Mouse (Mus musculus) liver, adult 2 months (tissue): Measurements from ENCODE around the gene Igsf6. TPM values are rescaled to one million over a fixed set of nuclear protein-coding genes. Genes with fewer than 3 reads are reported as not detected.
A peak's percentile ranks its signal among the peaks of the same experiment; 100 is the strongest.

Experiments
- DNase-seq: peaks from one replicate; pipeline ENCODE4 v3.0.0-alpha.2; 2011; ENCODE audit warnings: low read depth, low spot score; ENCODE audit errors: extremely low read depth
- H3K27ac ChIP-seq: fragments of 200-500 bp; replicated peaks from 2 replicates; pipeline ENCODE4 v1.5.1; 2012; ENCODE audit warnings: low read depth, mild to moderate bottlenecking, control low read depth, inconsistent platforms, low read length; ENCODE audit not compliant: insufficient read depth
- H3K27me3 ChIP-seq: fragments of 200-500 bp; 2 replicates; pipeline ENCODE4 v1.6.1; 2012; ENCODE audit warnings: mild to moderate bottlenecking, moderate library complexity, low read length, inconsistent platforms; ENCODE audit not compliant: control insufficient read depth, insufficient read depth
- H3K36me3 ChIP-seq: fragments of 200-500 bp; 2 replicates; pipeline ENCODE4 v1.6.1; 2012; ENCODE audit warnings: low read length, inconsistent platforms; ENCODE audit not compliant: control insufficient read depth, insufficient read depth
- H3K4me1 ChIP-seq: fragments of 200-500 bp; 2 replicates; pipeline ENCODE4 v1.6.1; 2011; ENCODE audit warnings: low read length; ENCODE audit not compliant: control insufficient read depth, insufficient read depth
- H3K4me3 ChIP-seq: fragments of 200-500 bp; 2 replicates; pipeline ENCODE4 v1.5.1; 2011; ENCODE audit warnings: low read depth, mild to moderate bottlenecking, control low read depth, low read length, moderate library complexity; ENCODE audit not compliant: insufficient read depth
- H3K79me2 ChIP-seq: fragments of 200-500 bp; 2 replicates; pipeline ENCODE4 v1.6.1; 2012; ENCODE audit warnings: inconsistent platforms, mild to moderate bottlenecking, low read length, moderate library complexity; ENCODE audit not compliant: control insufficient read depth, insufficient read depth
- H3K9ac ChIP-seq: fragments of 200-500 bp; 2 replicates; pipeline ENCODE4 v1.6.1; 2012; ENCODE audit warnings: low read depth, mild to moderate bottlenecking, control low read depth, inconsistent platforms, low read length
- CTCF ChIP-seq: fragments of 200-500 bp; IDR thresholded peaks from 2 replicates; pipeline ENCODE4 v1.5.1; 2011; ENCODE audit warnings: low read depth, low read length, control low read depth
- POLR2A ChIP-seq: fragments of 200-500 bp; IDR thresholded peaks from 2 replicates; pipeline ENCODE4 v1.6.1; 2011; ENCODE audit warnings: low read length, control low read depth; ENCODE audit not compliant: insufficient read depth; ENCODE audit errors: extremely low read depth
- WGBS: fragments of 180-500 bp; shearing (Covaris S2); methylation state at CpG from one replicate; pipeline ENCODE4 v1.1.7; 2018; 5-methylcytosine and 5-hydroxymethylcytosine counted together
- polyA plus RNA-seq: library from polyadenylated mRNA; depleted of rRNA; stranded (reverse); fragments of >200 nt; gene quantifications from 2 replicates; pipeline ENCODE4 v1.2.3, GENCODE M21; 2012; rRNA removed
- total RNA-seq: library from RNA; depleted of rRNA; stranded (reverse); fragments of >200 nt; gene quantifications from 2 replicates; pipeline ENCODE4 v1.2.3, GENCODE M21; 2014; rRNA removed

The Igsf6 gene
- total and polyA plus RNA-seq, 2 experiments: 0.82 to 3.2 TPM

DNA sequence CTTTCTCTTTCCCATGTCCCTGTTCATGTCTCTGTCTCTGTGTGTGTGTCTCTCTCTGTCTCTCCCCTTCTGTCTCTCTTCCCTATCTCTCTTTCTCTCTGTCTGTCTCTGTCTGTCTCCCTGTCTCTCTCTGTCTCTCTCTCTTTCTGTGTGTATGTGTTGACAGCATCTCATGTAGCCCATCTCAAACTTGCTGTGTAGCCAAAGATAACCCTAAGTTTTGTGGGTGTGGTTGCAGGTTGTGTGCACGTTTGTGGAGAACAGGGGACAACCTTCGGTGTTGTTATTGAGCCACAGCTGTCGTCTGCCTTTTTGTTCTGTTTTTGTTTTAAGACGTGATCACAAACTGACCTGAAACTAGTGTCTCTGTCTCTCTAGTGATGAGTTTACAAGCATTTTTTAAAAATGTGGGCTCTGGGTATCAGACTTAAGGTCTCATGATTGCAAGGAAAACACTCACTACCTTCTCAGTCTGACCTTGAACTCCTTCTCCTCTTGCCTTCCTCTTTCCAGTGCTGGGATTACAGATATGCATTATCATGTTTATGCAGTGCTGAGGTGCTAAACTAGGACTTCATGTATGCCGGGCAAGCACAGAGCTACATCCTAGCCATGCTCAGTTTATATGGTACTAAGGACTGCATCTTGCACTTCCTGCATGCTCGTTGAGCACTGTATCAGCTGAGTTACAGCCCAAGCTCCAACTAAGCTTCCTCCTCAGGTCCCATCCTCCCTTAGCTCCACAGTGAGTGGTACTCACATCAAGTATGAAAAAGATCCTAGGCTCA is 49.0 kb downstream of the Igsf6 start:
- H3K4me3 ChIP-seq: no peak overlapping the region
- 61% methylated on average over 6 of the region's 6 CpGs for WGBS
- 0 out of 2 replicates have a peak, but pooled peaks cover 2% of the 10 kb centered on the region for H3K27me3 ChIP-seq
- H3K79me2 ChIP-seq: no peaks in the 10 kb centered on the region
- no peak overlapping the region for H3K9ac ChIP-seq
- no peak overlapping the region for H3K27ac ChIP-seq
- H3K4me1 ChIP-seq: no peaks in the 10 kb centered on the region
- no peak for DNase-seq
- H3K36me3 ChIP-seq: no peaks in the 10 kb centered on the region
- no peak for TF ChIP-seq CTCF
- no peak for TF ChIP-seq POLR2A

DNA sequence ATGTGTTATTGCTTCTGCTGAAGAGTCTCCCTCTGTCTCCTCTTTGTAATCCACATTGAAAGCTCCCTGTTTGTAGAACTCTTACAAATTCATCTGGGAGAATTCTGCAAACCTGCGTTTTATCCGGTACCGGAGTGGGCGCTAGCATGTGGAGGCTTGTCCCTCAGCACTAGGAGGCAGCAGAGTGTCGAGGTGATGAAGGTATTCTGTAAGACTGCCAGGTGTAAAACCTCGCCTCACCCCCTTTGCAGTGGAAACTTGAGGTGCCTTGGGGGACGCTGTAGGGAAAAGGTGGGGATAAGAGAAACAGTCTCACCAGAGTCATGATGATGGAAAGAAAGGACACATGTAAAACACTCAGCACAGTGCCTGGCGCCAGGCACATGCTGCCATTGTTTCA is 54.1 kb downstream of the Igsf6 start:
- H3K27me3 ChIP-seq: no peaks in the 10 kb centered on the region
- no peaks in the 10 kb centered on the region for H3K36me3 ChIP-seq
- WGBS: 30% methylated on average over 8 of the region's 8 CpGs
- H3K9ac ChIP-seq: no peak overlapping the region
- TF ChIP-seq CTCF (peak; percentile 76), POLR2A (no peak)
- no peak for DNase-seq
- no peaks in the 10 kb centered on the region for H3K4me1 ChIP-seq
- no peaks in the 10 kb centered on the region for H3K79me2 ChIP-seq
- no peak overlapping the region for H3K4me3 ChIP-seq
- H3K27ac ChIP-seq: no peak overlapping the region

DNA sequence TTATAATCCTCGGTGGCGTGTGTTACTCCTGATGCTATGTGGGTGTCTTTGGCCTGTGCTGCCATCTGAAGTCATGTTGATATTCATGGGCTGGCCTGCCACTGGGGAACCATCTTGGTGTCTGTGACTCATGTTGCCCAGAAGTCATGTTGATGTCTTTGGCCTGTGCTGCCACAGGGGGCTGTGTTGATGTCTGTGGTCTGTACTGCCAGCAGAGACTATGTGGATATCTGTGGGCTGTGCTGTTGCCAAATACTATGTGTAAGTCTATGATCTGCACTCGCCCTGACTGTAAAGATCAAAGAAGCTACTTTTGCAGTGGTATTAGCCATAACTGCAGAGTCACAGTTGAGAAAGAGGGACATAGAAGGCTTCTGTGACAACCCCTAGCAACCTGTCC is 55.6 kb downstream of the Igsf6 start:
- 79% methylated on average over 3 of the region's 3 CpGs for WGBS
- Histone ChIP-seq H3K9ac (no peak overlapping the region), H3K27me3 (no peaks in the 10 kb centered on the region), H3K36me3 (no peaks in the 10 kb centered on the region), H3K27ac (no peak overlapping the region), H3K4me3 (no peak overlapping the region), H3K4me1 (no peaks in the 10 kb centered on the region), H3K79me2 (no peaks in the 10 kb centered on the region)
- TF ChIP-seq POLR2A: no peak
- TF ChIP-seq CTCF: no peak
- DNase-seq: no peak

DNA sequence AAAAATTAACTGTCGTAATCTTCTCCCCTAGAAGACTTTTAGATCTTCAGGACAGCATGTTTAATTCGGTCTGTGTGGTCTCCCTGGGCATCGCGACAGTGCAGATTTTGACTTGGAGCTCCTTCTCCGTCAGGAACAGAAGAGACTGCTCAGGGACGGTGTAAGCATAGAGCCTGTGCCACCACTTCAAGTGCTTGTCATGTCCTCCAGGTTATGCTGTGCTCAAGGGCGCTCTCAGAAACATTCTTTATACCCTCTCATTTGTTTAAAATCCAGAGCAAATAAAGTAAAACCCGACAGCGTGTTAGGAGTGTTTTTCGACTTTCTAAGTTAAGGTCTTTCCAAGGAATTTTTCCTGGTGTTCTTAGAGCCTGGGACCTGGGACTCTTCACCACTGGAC is 59.9 kb downstream of the Igsf6 start:
- H3K79me2 ChIP-seq: no peaks in the 10 kb centered on the region
- H3K36me3 ChIP-seq: no peaks in the 10 kb centered on the region
- no peaks in the 10 kb centered on the region for H3K27me3 ChIP-seq
- no peak overlapping the region for H3K27ac ChIP-seq
- no peak for TF ChIP-seq POLR2A
- no peak for TF ChIP-seq CTCF
- H3K9ac ChIP-seq: no peak overlapping the region
- H3K4me1 ChIP-seq: no peaks in the 10 kb centered on the region
- H3K4me3 ChIP-seq: no peak overlapping the region
- DNase-seq: no peak
- WGBS: 83% methylated on average over 10 of the region's 10 CpGs

Other genes with a start within 250 kb of the Igsf6 start
- 6.5 and 8.3 TPM in 2 replicates for gene Eef2k, start 231.7 kb downstream of the Igsf6 start, total RNA-seq
- 6.4 and 7.4 TPM in 2 replicates for gene Eef2k, start 231.7 kb downstream of the Igsf6 start, polyA plus RNA-seq
- gene Polr3e, start 156.8 kb downstream of the Igsf6 start, total RNA-seq: 4.7 and 6.7 TPM in 2 replicates
- 6.6 and 8.7 TPM in 2 replicates for gene Polr3e, start 156.8 kb downstream of the Igsf6 start, polyA plus RNA-seq
- gene Cdr2, start 92.3 kb downstream of the Igsf6 start, total RNA-seq: 0.74 and 0.87 TPM in 2 replicates
- gene Cdr2, start 92.3 kb downstream of the Igsf6 start, polyA plus RNA-seq: 0.45 and 0.49 TPM in 2 replicates
- gene Mfsd13b, start 92.1 kb downstream of the Igsf6 start, total RNA-seq: not detected in 2 replicates
- gene Mfsd13b, start 92.1 kb downstream of the Igsf6 start, polyA plus RNA-seq: not detected in 2 replicates
- gene Mettl9, start 40.1 kb downstream of the Igsf6 start, total RNA-seq: 37.9 and 41.4 TPM in 2 replicates
- gene Mettl9, start 40.1 kb downstream of the Igsf6 start, polyA plus RNA-seq: 13.8 and 18.8 TPM in 2 replicates
- gene Otoa, start 7.1 kb upstream of the Igsf6 start, total RNA-seq: 0.09 TPM in 1 of 2 replicates, not detected in the other
- gene Otoa, start 7.1 kb upstream of the Igsf6 start, polyA plus RNA-seq: 0.02 TPM in 1 of 2 replicates, not detected in the other